Mouse (Mus musculus) G1E (cell line): ENCODE results near the gene Tmem214. TPM values are rescaled to one million over a fixed set of nuclear protein-coding genes. Genes with fewer than 3 reads are reported as not detected.

Source experiments
- ATAC-seq: 2 replicates; pipeline ENCODE4 v1.8.0; 2016; ENCODE audit warnings: mild to moderate bottlenecking; ENCODE audit not compliant: insufficient number of reproducible peaks, poor library complexity, low FRiP score, severe bottlenecking; ENCODE audit errors: extremely low read depth
- DNase-seq: peaks from one replicate; pipeline ENCODE4 v3.0.0; 2012; ENCODE audit warnings: low spot score
- H3K27me3 ChIP-seq: 2 replicates; pipeline ENCODE4 v1.6.1; 2012; ENCODE audit warnings: mild to moderate bottlenecking, low read length, inconsistent platforms; ENCODE audit not compliant: insufficient read depth
- H3K36me3 ChIP-seq: replicated peaks from 2 replicates; pipeline ENCODE3; 2012; ENCODE audit warnings: mild to moderate bottlenecking, inconsistent platforms
- H3K4me1 ChIP-seq: 2 replicates; pipeline ENCODE4 v1.6.1; 2012; ENCODE audit warnings: low read depth, low read length, inconsistent platforms, mixed read lengths; ENCODE audit not compliant: insufficient read depth
- H3K4me3 ChIP-seq: 2 replicates; pipeline ENCODE4 v1.5.1; 2012; ENCODE audit warnings: low read depth, mild to moderate bottlenecking, inconsistent platforms, low read length, moderate library complexity, mixed read lengths
- H3K9me3 ChIP-seq: replicated peaks from 2 replicates; pipeline ENCODE4 v1.6.1; 2012; ENCODE audit warnings: inconsistent platforms
- CTCF ChIP-seq: IDR thresholded peaks from 2 replicates; pipeline ENCODE4 v1.5.1; 2012; ENCODE audit warnings: low read depth, low read length, inconsistent platforms, mixed read lengths
- GATA1 ChIP-seq: IDR thresholded peaks from 2 replicates; pipeline ENCODE4 v1.6.1; 2012; ENCODE audit warnings: borderline replicate concordance, low read length, inconsistent platforms, mixed read lengths
- GATA2 ChIP-seq: IDR thresholded peaks from 2 replicates; pipeline ENCODE4 v1.6.1; 2012; ENCODE audit warnings: low read depth, low read length, inconsistent platforms, borderline replicate concordance
- POLR2AphosphoS5 ChIP-seq: IDR thresholded peaks from 2 replicates; pipeline ENCODE4 v1.6.1; 2012; ENCODE audit warnings: low read depth, low read length, inconsistent platforms; ENCODE audit not compliant: insufficient replicate concordance
- TAL1 ChIP-seq: conservative IDR thresholded peaks from 2 replicates; pipeline ENCODE4 v1.6.1; 2012; ENCODE audit warnings: low read depth, low read length, inconsistent platforms, mixed read lengths
- polyA plus RNA-seq: library from polyadenylated mRNA; stranded (reverse); fragments of >175 nt; gene quantifications from 2 replicates; pipeline ENCODE4 v1.2.3, GENCODE M21; 2012
- total RNA-seq, 2 experiments: library from RNA; stranded (forward) in 1 of 2; stranded (reverse) in 1 of 2; fragments of 200-1000 nt in 1 of 2; fragments of >200 nt in 1 of 2; fragmentation: Nextera tagmentation in 1 of 2; gene quantifications; 2 replicates each; pipeline ENCODE4 v1.2.3; 2014 to 2017

Gene Tmem214
- total and polyA plus RNA-seq, 3 experiments: 19.6 to 36.0 (median 26.7) TPM

GRCm38 (mm10) chr5:30921256-30922033, 53.6 kb downstream of the Tmem214 start, which contains the start of gene Khk:
TSS of gene Khk (plus strand) at chr5:30921431.
- Histone ChIP-seq H3K4me1 (peaks cover 41% of the 10 kb centered on the region), H3K9me3 (no peaks in the 10 kb centered on the region), H3K4me3 (peak within 1 kb of the TSS; percentile 78), H3K27me3 (peaks cover 41% of the 10 kb centered on the region), H3K36me3 (peaks cover 19% of the 10 kb centered on the region)
- ATAC-seq (peak; percentile 99), DNase-seq (peak; percentile 94)
- TF ChIP-seq GATA2 (no peak), CTCF (peak; percentile 68)

DNA sequence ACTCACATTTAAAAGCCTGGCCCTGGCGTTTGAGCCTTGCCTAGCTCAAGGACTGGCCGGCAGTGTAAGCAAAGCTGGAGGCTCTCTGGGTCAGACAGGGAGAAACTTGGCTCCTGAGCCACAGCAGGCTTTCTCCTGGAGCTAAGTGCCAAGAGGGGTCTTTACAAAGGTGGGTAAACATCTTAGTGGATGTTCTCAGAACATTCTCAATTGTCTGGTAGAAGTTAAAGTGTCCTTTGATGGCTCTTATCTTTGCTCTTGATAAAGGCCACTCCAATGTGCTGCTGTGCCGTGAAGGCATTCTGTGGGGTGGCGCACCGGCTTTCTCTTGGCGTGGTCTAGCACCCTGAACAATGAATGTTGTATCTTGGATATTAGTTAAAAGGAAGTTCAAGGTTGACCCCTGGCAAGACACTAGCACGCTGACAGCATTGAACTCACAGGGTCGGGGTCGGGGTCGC, 54.8 kb downstream of the Tmem214 start:
- peaks cover 36% of the 10 kb centered on the region for H3K4me1 ChIP-seq
- H3K4me3 ChIP-seq: peak overlapping the region; percentile 78; the same call in 1 of the 2 replicates
- peaks cover 31% of the 10 kb centered on the region for H3K27me3 ChIP-seq
- TF ChIP-seq GATA1 (no peak), CTCF (no peak), POLR2AphosphoS5 (no peak), TAL1 (no peak), GATA2 (no peak)
- H3K36me3 ChIP-seq: peaks cover 25% of the 10 kb centered on the region
- H3K9me3 ChIP-seq: no peaks in the 10 kb centered on the region
- ATAC-seq (no peak), DNase-seq (no peak)

DNA sequence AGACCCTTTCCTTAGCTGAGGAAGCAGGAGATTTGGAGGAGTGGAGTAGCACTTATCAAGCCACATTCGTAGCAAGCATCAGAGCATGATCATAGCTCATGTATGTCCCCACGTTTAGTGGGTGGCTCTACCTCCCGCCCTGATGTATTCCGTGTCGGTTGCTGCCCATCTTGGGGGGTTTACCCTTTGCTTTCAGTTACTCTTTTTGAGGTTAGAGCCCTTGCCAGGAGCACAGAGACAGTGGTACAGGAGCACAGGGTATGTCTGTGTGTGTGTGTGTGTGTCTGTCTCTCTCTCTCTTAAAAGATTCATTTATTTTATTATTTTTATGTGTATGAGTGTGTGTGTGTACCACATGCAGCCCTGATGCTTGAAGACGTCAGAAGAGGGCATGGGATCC, 55.3 kb downstream of the Tmem214 start:
- no peak overlapping the region; the same call in 1 of the 2 replicates for H3K4me3 ChIP-seq
- no peaks in the 10 kb centered on the region for H3K9me3 ChIP-seq
- ATAC-seq (no peak), DNase-seq (no peak)
- H3K36me3 ChIP-seq: peaks cover 25% of the 10 kb centered on the region
- H3K27me3 ChIP-seq: peaks cover 26% of the 10 kb centered on the region
- TF ChIP-seq TAL1 (no peak), CTCF (no peak), POLR2AphosphoS5 (no peak), GATA1 (no peak), GATA2 (no peak)
- peaks cover 36% of the 10 kb centered on the region for H3K4me1 ChIP-seq

GRCm38 (mm10) chr5:30924614-30925013, 56.8 kb downstream of the Tmem214 start:
- DNase-seq: no peak
- peaks cover 28% of the 10 kb centered on the region for H3K4me1 ChIP-seq
- no peaks in the 10 kb centered on the region for H3K9me3 ChIP-seq
- no peak for ATAC-seq
- no peak for TF ChIP-seq POLR2AphosphoS5
- no peak for TF ChIP-seq GATA1
- H3K36me3 ChIP-seq: peaks cover 25% of the 10 kb centered on the region
- no peak overlapping the region for H3K4me3 ChIP-seq
- peaks cover 13% of the 10 kb centered on the region for H3K27me3 ChIP-seq

DNA sequence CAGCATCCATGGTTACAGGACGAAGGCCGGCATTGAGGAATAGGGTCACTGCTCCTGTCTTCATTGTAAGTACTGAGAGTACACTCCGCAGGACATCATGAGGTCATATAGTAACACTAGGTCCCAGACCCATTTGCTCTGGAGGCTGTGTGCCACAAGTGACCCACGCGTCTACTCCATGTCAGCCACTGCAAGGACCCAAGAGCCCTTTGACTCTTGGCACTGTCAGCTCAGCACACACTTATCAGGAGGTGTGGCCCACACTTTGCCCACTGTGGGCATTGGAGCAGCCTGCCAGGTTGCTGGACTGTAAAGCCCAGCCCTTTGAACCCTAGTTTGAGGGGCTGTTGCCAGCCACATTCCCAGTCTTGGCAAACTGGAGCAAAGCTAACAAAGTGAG, 57.4 kb downstream of the Tmem214 start:
- Histone ChIP-seq H3K27me3 (peaks cover 9% of the 10 kb centered on the region), H3K4me1 (peaks cover 26% of the 10 kb centered on the region), H3K36me3 (peaks cover 25% of the 10 kb centered on the region), H3K9me3 (no peaks in the 10 kb centered on the region), H3K4me3 (no peak overlapping the region)
- TF ChIP-seq GATA2 (no peak), POLR2AphosphoS5 (no peak), GATA1 (no peak), CTCF (no peak), TAL1 (no peak)
- no peak for DNase-seq
- ATAC-seq: no peak

DNA sequence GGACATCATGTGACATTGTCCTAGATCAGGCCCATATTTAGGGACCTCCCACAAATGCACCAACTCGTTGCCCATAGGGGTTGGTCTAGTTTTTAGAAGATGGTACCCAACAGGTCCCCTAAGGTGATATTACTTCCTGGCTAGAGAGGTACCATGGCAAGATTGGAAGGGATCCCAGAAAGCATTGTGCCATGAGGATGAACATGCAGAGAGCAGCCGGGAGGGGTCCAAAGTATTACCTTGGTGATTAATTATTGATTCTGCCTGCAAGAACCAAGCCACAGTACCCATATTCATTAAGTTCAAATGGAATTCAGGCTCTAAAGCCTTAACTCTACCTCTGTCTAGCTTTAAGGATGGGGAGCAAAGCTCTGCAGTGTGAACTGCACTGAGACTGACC, 58.3 kb downstream of the Tmem214 start:
- TF ChIP-seq CTCF: no peak
- Histone ChIP-seq H3K4me3 (no peak overlapping the region), H3K36me3 (peaks cover 29% of the 10 kb centered on the region), H3K4me1 (peaks cover 17% of the 10 kb centered on the region), H3K27me3 (peaks cover 8% of the 10 kb centered on the region; the same call in 1 of the 2 replicates), H3K9me3 (no peaks in the 10 kb centered on the region)
- ATAC-seq (no peak), DNase-seq (no peak)

- H3K4me1 ChIP-seq: peaks cover 2% of the 10 kb centered on the region
- TF ChIP-seq GATA1 (no peak), GATA2 (no peak), TAL1 (no peak), CTCF (no peak), POLR2AphosphoS5 (no peak)
- DNase-seq: no peak
- H3K4me3 ChIP-seq: no peak overlapping the region
- H3K36me3 ChIP-seq: peaks cover 29% of the 10 kb centered on the region
- H3K27me3 ChIP-seq: peaks cover 11% of the 10 kb centered on the region; the same call in 1 of the 2 replicates
- no peak for ATAC-seq
- no peaks in the 10 kb centered on the region for H3K9me3 ChIP-seq
Measured at GRCm38 (mm10) chr5:30927945-30928529, 60.2 kb downstream of the Tmem214 start.

Other genes with a start within 250 kb of the Tmem214 start
- 10.1 and 10.6 TPM in 2 replicates for gene Slc35f6, start 220.1 kb upstream of the Tmem214 start, total RNA-seq (2014; fragmentation: Nextera tagmentation)
- gene Slc35f6, start 220.1 kb upstream of the Tmem214 start, total RNA-seq (2017): 11.9 and 13.0 TPM in 2 replicates
- 14.2 and 15.3 TPM in 2 replicates for gene Slc35f6, start 220.1 kb upstream of the Tmem214 start, polyA plus RNA-seq
- 165 and 203 TPM in 2 replicates for gene Cenpa, start 201.2 kb upstream of the Tmem214 start, total RNA-seq (2014; fragmentation: Nextera tagmentation)
- 113 and 114 TPM in 2 replicates for gene Cenpa, start 201.2 kb upstream of the Tmem214 start, total RNA-seq (2017)
- 307 and 368 TPM in 2 replicates for gene Cenpa, start 201.2 kb upstream of the Tmem214 start, polyA plus RNA-seq
- gene Dpysl5, start 156.4 kb upstream of the Tmem214 start, total RNA-seq (2014; fragmentation: Nextera tagmentation): not detected in 2 replicates
- under 0.01 and 0.49 TPM in 2 replicates for gene Dpysl5, start 156.4 kb upstream of the Tmem214 start, total RNA-seq (2017)
- gene Dpysl5, start 156.4 kb upstream of the Tmem214 start, polyA plus RNA-seq: not detected in 2 replicates
- gene Mapre3, start 53.4 kb upstream of the Tmem214 start, total RNA-seq (2014; fragmentation: Nextera tagmentation): not detected in 2 replicates
- gene Mapre3, start 53.4 kb upstream of the Tmem214 start, total RNA-seq (2017): 0.12 and 0.27 TPM in 2 replicates
- not detected in 2 replicates for gene Mapre3, start 53.4 kb upstream of the Tmem214 start, polyA plus RNA-seq
- gene Agbl5, start 20.7 kb downstream of the Tmem214 start, total RNA-seq (2014; fragmentation: Nextera tagmentation): 31.2 and 48.5 TPM in 2 replicates
- gene Agbl5, start 20.7 kb downstream of the Tmem214 start, total RNA-seq (2017): 9.9 and 13.0 TPM in 2 replicates
- gene Agbl5, start 20.7 kb downstream of the Tmem214 start, polyA plus RNA-seq: 65.8 and 85.9 TPM in 2 replicates
- gene Ost4, start 39.8 kb downstream of the Tmem214 start, total RNA-seq (2014; fragmentation: Nextera tagmentation): 309 and 472 TPM in 2 replicates
- gene Ost4, start 39.8 kb downstream of the Tmem214 start, total RNA-seq (2017): 346 and 348 TPM in 2 replicates
- 70.6 and 80.1 TPM in 2 replicates for gene Ost4, start 39.8 kb downstream of the Tmem214 start, polyA plus RNA-seq
- gene Emilin1, start 45.4 kb downstream of the Tmem214 start, total RNA-seq (2014; fragmentation: Nextera tagmentation): 0.38 TPM in 1 of 2 replicates, not detected in the other
- gene Emilin1, start 45.4 kb downstream of the Tmem214 start, total RNA-seq (2017): 1.0 and 2.6 TPM in 2 replicates
- gene Emilin1, start 45.4 kb downstream of the Tmem214 start, polyA plus RNA-seq: 1.2 and 1.3 TPM in 2 replicates
- gene Khk, start 53.4 kb downstream of the Tmem214 start, total RNA-seq (2014; fragmentation: Nextera tagmentation): 22.7 and 29.8 TPM in 2 replicates
- 43.4 TPM in 2 replicates for gene Khk, start 53.4 kb downstream of the Tmem214 start, total RNA-seq (2017)
- 17.3 and 20.2 TPM in 2 replicates for gene Khk, start 53.4 kb downstream of the Tmem214 start, polyA plus RNA-seq
- not detected in 2 replicates for gene Cgref1, start 77.6 kb downstream of the Tmem214 start, total RNA-seq (2014; fragmentation: Nextera tagmentation)
- 0.33 TPM in 1 of 2 replicates, not detected in the other for gene Cgref1, start 77.6 kb downstream of the Tmem214 start, total RNA-seq (2017)
- not detected in 2 replicates for gene Cgref1, start 77.6 kb downstream of the Tmem214 start, polyA plus RNA-seq
- 50.3 and 82.7 TPM in 2 replicates for gene Preb, start 92.3 kb downstream of the Tmem214 start, total RNA-seq (2014; fragmentation: Nextera tagmentation)
- gene Preb, start 92.3 kb downstream of the Tmem214 start, total RNA-seq (2017): 35.4 and 42.5 TPM in 2 replicates
- 48.9 and 74.7 TPM in 2 replicates for gene Preb, start 92.3 kb downstream of the Tmem214 start, polyA plus RNA-seq
- not detected in 2 replicates for gene Tcf23, start 100.7 kb downstream of the Tmem214 start, total RNA-seq (2014; fragmentation: Nextera tagmentation)
- 0.12 TPM in 1 of 2 replicates, not detected in the other for gene Tcf23, start 100.7 kb downstream of the Tmem214 start, total RNA-seq (2017)
- gene Tcf23, start 100.7 kb downstream of the Tmem214 start, polyA plus RNA-seq: not detected in 2 replicates
- 81.9 and 89.6 TPM in 2 replicates for gene Atraid, start 180.3 kb downstream of the Tmem214 start, total RNA-seq (2014; fragmentation: Nextera tagmentation)
- gene Atraid, start 180.3 kb downstream of the Tmem214 start, total RNA-seq (2017): 50.0 and 54.0 TPM in 2 replicates
- 11.6 and 15.6 TPM in 2 replicates for gene Atraid, start 180.3 kb downstream of the Tmem214 start, polyA plus RNA-seq
- gene Slc5a6, start 180.9 kb downstream of the Tmem214 start, total RNA-seq (2014; fragmentation: Nextera tagmentation): 3.2 and 4.0 TPM in 2 replicates
- gene Slc5a6, start 180.9 kb downstream of the Tmem214 start, total RNA-seq (2017): 2.2 and 5.2 TPM in 2 replicates
- 9.5 and 11.9 TPM in 2 replicates for gene Slc5a6, start 180.9 kb downstream of the Tmem214 start, polyA plus RNA-seq
- gene Cad, start 186.8 kb downstream of the Tmem214 start, total RNA-seq (2014; fragmentation: Nextera tagmentation): 87.7 and 102 TPM in 2 replicates
- 18.5 and 20.2 TPM in 2 replicates for gene Cad, start 186.8 kb downstream of the Tmem214 start, total RNA-seq (2017)
- 426 and 438 TPM in 2 replicates for gene Cad, start 186.8 kb downstream of the Tmem214 start, polyA plus RNA-seq
- not detected in 2 replicates for gene Dnajc5g, start 238.3 kb downstream of the Tmem214 start, total RNA-seq (2014; fragmentation: Nextera tagmentation)
- gene Dnajc5g, start 238.3 kb downstream of the Tmem214 start, total RNA-seq (2017): not detected in 2 replicates
- not detected in 2 replicates for gene Dnajc5g, start 238.3 kb downstream of the Tmem214 start, polyA plus RNA-seq
- not detected in 2 replicates for gene Slc30a3, start 240.2 kb downstream of the Tmem214 start, total RNA-seq (2014; fragmentation: Nextera tagmentation)
- 0.05 TPM in 1 of 2 replicates, not detected in the other for gene Slc30a3, start 240.2 kb downstream of the Tmem214 start, total RNA-seq (2017)
- gene Slc30a3, start 240.2 kb downstream of the Tmem214 start, polyA plus RNA-seq: not detected in 2 replicates
- not detected in 2 replicates for gene Trim54, start 248.7 kb downstream of the Tmem214 start, total RNA-seq (2014; fragmentation: Nextera tagmentation)
- not detected in 2 replicates for gene Trim54, start 248.7 kb downstream of the Tmem214 start, total RNA-seq (2017)
- gene Trim54, start 248.7 kb downstream of the Tmem214 start, polyA plus RNA-seq: not detected in 2 replicates